Mouse (Mus musculus) stomach, postnatal 0 days (tissue): ENCODE measurements at regions not wholly inside any gene's neighbourhood (a gene's known extent, or its start where the extent isn't known, plus 50 kb on each side); places are given as distances from the start of the nearest gene placed in this dataset.

ENCODE experiments used
- ATAC-seq: fragments of 200-750 bp; cut with Nextera tagmentation; 2 replicates; pipeline ENCODE4 v1.8.0; 2017; ENCODE audit not compliant: low FRiP score, low TSS enrichment
- DNase-seq: peaks from one replicate; pipeline ENCODE4 v3.0.0-alpha.2; 2016; ENCODE audit warnings: low spot score
- H3K27ac ChIP-seq: fragments of 300-500 bp; sonication (generic); replicated peaks from 2 replicates; pipeline ENCODE4 v1.5.1; 2014; ENCODE audit warnings: mild to moderate bottlenecking, control low read depth
- H3K27me3 ChIP-seq: fragments of 300-500 bp; sonication (generic); 2 replicates; pipeline ENCODE4 v1.6.1; 2014; ENCODE audit warnings: low read length; ENCODE audit not compliant: control insufficient read depth, insufficient read depth
- H3K36me3 ChIP-seq: fragments of 300-500 bp; sonication (generic); 2 replicates; pipeline ENCODE4 v1.6.1; 2014; ENCODE audit warnings: low read length, mixed read lengths; ENCODE audit not compliant: control insufficient read depth, insufficient read depth
- H3K4me1 ChIP-seq: fragments of 300-500 bp; sonication (generic); replicated peaks from 2 replicates; pipeline ENCODE4 v1.6.1; 2014; ENCODE audit warnings: antibody characterized with exemption; ENCODE audit not compliant: control insufficient read depth, insufficient read depth
- H3K4me2 ChIP-seq: fragments of 300-500 bp; sonication (generic); replicated peaks from 2 replicates; pipeline ENCODE4 v1.6.1; 2014; ENCODE audit warnings: low read depth, mild to moderate bottlenecking, control low read depth, moderate library complexity
- H3K4me3 ChIP-seq: fragments of 300-500 bp; sonication (generic); 2 replicates; pipeline ENCODE4 v1.5.1; 2014; ENCODE audit warnings: low read depth, low read length, control low read depth
- H3K9ac ChIP-seq: fragments of 300-500 bp; sonication (generic); 2 replicates; pipeline ENCODE4 v1.6.1; 2014; ENCODE audit warnings: mild to moderate bottlenecking, low read length, control low read depth, mixed read lengths
- H3K9me3 ChIP-seq: fragments of 300-500 bp; sonication (generic); 2 replicates; pipeline ENCODE4 v1.6.1; 2016; ENCODE audit warnings: low read length; ENCODE audit not compliant: control insufficient read depth
- CTCF ChIP-seq: IDR thresholded peaks from 2 replicates; pipeline ENCODE4 v1.5.1; 2016; ENCODE audit warnings: antibody characterized with exemption, low read depth, mild to moderate bottlenecking, moderate library complexity
- EP300 ChIP-seq: optimal IDR thresholded peaks from 2 replicates; pipeline ENCODE3; 2016; ENCODE audit warnings: antibody characterized with exemption
- WGBS: fragments of 180-500 bp; shearing (Covaris S2); extraction: QIAGEN DNeasy Blood & Tissue Kit; methylation state at CpG from one replicate; pipeline ENCODE4 v1.1.7; 2014; 5-methylcytosine and 5-hydroxymethylcytosine counted together

DNA sequence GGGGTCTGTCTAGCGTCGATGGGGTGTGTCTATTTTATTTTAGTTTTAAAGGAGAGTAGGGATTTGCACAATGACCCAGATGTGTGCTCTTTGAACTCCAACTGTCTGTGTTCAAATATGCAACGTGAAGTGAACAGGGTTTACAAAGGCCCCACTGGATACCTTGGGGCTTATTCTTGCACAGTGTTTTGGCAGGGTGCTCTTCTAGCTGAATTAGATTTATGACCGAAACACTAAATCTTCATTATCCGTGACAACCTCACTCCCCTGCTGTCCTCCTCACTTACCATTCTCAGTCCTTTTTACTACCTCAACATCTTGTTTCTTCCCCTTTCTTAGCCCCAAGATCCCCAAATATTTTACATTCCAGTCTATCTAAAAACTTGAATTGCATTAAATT is 151.3 kb upstream of the Rspo3 start:
- WGBS, result 52% methylated on average over 5 of the region's 5 CpGs
- no peak for TF ChIP-seq EP300
- TF ChIP-seq CTCF, result no peak
- no peak overlapping the region for H3K4me3 ChIP-seq
- no peak overlapping the region for H3K27ac ChIP-seq
- H3K4me1 ChIP-seq, result no peaks in the 10 kb centered on the region
- no peaks in the 10 kb centered on the region for H3K9me3 ChIP-seq
- DNase-seq (no peak), ATAC-seq (no peak)
- H3K4me2 ChIP-seq, result no peak overlapping the region
- no peaks in the 10 kb centered on the region for H3K27me3 ChIP-seq
- H3K36me3 ChIP-seq, result no peaks in the 10 kb centered on the region
- H3K9ac ChIP-seq, result no peak overlapping the region

DNA sequence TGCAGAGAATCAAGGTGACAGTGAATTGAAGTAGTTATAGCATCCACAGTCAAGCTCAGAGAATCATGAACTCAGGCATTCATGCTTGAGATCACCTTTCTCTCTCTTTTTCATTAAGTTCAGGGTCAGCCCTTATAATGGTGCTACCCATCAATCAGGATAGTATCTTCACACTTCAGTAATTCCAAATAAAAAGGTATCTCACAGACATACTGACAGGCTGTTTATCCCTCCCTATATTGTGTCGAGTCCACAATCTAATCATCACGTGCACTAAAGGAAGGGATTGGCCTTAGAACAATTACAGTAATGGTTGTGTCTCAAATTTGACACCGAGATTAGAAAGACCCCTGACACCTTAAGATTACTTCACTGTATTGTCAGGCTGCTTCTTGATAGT is 138.7 kb upstream of the Rspo3 start:
- no peaks in the 10 kb centered on the region for H3K36me3 ChIP-seq
- H3K9me3 ChIP-seq, result no peaks in the 10 kb centered on the region
- no peak for ATAC-seq
- WGBS, result 41% methylated on average over 3 of the region's 3 CpGs
- no peak for DNase-seq
- H3K4me3 ChIP-seq, result no peak overlapping the region
- no peak overlapping the region for H3K4me2 ChIP-seq
- no peak overlapping the region for H3K27ac ChIP-seq
- TF ChIP-seq CTCF, result no peak
- no peak for TF ChIP-seq EP300
- H3K27me3 ChIP-seq, result no peaks in the 10 kb centered on the region
- H3K9ac ChIP-seq, result no peak overlapping the region
- H3K4me1 ChIP-seq, result no peaks in the 10 kb centered on the region

DNA sequence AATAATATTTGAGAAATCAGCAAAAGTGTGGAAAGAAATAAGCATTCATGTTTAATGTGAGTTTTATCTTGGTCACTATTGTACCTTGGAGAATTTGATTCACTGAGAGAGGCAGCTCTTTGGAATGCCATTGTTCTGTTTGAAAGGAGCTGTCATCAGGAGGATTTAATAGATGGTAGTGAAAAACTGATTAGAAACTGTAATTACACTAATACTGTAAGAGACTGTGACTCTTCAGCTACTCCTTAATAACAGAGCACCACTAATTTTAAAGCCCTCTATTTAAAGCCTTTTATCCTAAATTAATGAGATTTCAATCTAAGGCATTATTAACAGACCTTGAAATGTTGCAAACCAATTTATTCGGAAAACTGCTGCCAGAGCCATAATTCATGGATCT is 126.1 kb upstream of the Rspo3 start:
- WGBS, result 60% methylated on average over 1 of the region's 1 CpGs
- no peak for TF ChIP-seq CTCF
- ATAC-seq, result no peak

DNA sequence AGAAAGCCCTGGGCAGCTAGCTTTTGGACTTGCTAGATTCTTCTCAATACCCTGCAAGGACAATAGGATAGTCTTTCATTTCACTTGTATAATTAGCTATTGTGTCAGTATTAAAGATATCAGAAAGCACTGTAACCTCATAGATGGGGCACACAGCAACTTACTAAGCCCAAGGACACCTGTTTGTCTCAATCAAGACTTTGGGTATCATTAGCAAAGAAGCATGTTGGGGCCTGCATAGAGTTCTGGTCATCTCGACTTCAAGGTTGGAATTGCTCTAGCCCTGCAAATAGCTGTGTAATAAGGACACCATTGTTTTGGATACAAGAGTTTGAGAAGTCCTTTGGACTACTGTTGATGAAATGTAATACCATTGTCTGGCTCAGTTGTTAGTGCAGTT is 104.6 kb upstream of the Rspo3 start:
- H3K27ac ChIP-seq, result no peak overlapping the region
- H3K36me3 ChIP-seq, result no peaks in the 10 kb centered on the region
- TF ChIP-seq EP300, result no peak
- no peak for TF ChIP-seq CTCF
- DNase-seq (no peak), ATAC-seq (no peak)
- no peak overlapping the region for H3K9ac ChIP-seq
- H3K27me3 ChIP-seq, result no peaks in the 10 kb centered on the region
- no peaks in the 10 kb centered on the region for H3K4me1 ChIP-seq
- no peaks in the 10 kb centered on the region for H3K9me3 ChIP-seq
- no peak overlapping the region for H3K4me2 ChIP-seq
- H3K4me3 ChIP-seq, result no peak overlapping the region
- 58% methylated on average over 1 of the region's 1 CpGs for WGBS

More for the DNA sequence above, 126.1 kb upstream of the Rspo3 start:
- DNase-seq, result no peak
- no peak overlapping the region for H3K9ac ChIP-seq
- no peaks in the 10 kb centered on the region for H3K27me3 ChIP-seq
- H3K36me3 ChIP-seq, result no peaks in the 10 kb centered on the region
- no peak overlapping the region for H3K27ac ChIP-seq
- H3K4me1 ChIP-seq, result no peaks in the 10 kb centered on the region
- no peak overlapping the region for H3K4me3 ChIP-seq
- no peaks in the 10 kb centered on the region for H3K9me3 ChIP-seq
- no peak overlapping the region for H3K4me2 ChIP-seq

DNA sequence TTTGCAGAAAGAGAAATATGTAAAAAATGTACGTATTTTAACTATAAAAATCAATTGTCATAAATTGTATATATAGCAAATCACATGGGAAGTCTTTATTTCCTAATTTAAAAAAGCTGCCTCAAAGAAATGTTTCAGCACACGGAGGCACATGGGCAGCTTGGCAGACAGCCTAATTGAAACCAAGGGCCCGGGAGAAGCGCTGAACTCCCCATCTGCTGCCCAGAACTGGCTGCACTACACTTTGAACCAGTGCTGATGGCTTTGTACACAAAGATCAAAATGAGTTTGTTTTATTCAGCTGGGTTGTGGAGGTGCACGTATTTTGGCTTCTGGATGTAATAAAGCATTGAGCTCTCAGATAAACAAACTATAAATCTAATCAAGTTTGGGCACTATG is 100.2 kb upstream of the Rspo3 start:
- no peak overlapping the region for H3K9ac ChIP-seq
- DNase-seq (no peak), ATAC-seq (no peak)
- H3K4me1 ChIP-seq, result no peaks in the 10 kb centered on the region
- H3K4me3 ChIP-seq, result no peak overlapping the region
- no peak overlapping the region for H3K27ac ChIP-seq
- no peaks in the 10 kb centered on the region for H3K36me3 ChIP-seq
- 27% methylated on average over 5 of the region's 5 CpGs for WGBS
- TF ChIP-seq CTCF, result no peak
- TF ChIP-seq EP300, result no peak
- H3K9me3 ChIP-seq, result no peaks in the 10 kb centered on the region
- no peaks in the 10 kb centered on the region for H3K27me3 ChIP-seq
- no peak overlapping the region for H3K4me2 ChIP-seq

DNA sequence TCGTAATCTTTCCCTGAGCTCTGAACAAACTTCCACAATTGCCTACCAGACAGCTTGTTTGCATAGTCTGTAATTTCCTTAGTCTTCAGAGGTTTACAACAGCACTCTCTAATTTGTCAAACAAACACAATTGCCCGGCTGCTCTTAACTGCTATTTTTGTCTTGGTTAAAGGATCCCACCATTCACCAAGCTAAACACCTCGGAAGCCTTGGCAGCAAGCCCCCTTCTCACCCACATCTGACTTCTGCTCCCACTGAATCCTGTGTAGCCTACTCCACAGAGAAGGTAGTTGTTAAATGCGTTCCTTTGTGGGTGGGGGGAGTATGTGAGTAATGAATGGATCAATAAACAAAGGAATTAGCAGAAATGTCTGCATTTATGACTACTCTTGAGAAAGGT is 59.8 kb upstream of the Rspo3 start:
- DNase-seq (no peak), ATAC-seq (no peak)
- H3K9ac ChIP-seq, result no peak overlapping the region
- H3K4me3 ChIP-seq, result no peak overlapping the region
- no peaks in the 10 kb centered on the region for H3K27me3 ChIP-seq
- TF ChIP-seq EP300 (no peak), CTCF (no peak)
- 13% methylated on average over 4 of the region's 4 CpGs for WGBS
- H3K9me3 ChIP-seq, result no peaks in the 10 kb centered on the region
- H3K4me1 ChIP-seq, result no peaks in the 10 kb centered on the region
- no peaks in the 10 kb centered on the region for H3K36me3 ChIP-seq
- no peak overlapping the region for H3K4me2 ChIP-seq
- no peak overlapping the region for H3K27ac ChIP-seq

DNA sequence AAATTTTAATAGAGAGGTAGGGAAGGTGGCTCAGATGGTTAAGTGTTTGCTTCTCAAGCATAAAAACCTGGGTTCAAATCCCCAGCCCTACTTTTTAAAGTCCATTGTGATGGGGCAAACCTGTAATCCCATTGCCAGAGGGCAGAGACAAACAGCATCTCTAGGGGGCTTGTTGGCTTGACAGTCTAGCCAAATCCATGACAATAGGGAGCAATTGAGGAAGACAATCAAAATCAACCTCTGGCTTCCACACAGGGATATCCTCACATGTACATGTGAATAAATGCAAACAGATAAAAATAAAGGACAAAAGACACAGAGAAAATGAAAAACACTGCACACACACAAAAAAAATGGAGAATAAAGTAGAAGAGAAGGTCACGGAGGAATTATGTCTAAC is 59.3 kb upstream of the Rspo3 start:
- Histone ChIP-seq H3K4me3 (no peak overlapping the region), H3K27ac (no peak overlapping the region), H3K27me3 (no peaks in the 10 kb centered on the region), H3K4me2 (no peak overlapping the region), H3K36me3 (no peaks in the 10 kb centered on the region), H3K4me1 (no peaks in the 10 kb centered on the region), H3K9me3 (no peaks in the 10 kb centered on the region), H3K9ac (no peak overlapping the region)
- 59% methylated on average over 1 of the region's 1 CpGs for WGBS
- ATAC-seq (no peak), DNase-seq (no peak)
- TF ChIP-seq EP300, result no peak
- no peak for TF ChIP-seq CTCF
